Mouse (Mus musculus): ENCODE data around the gene Atp2c1. TPM values are rescaled to one million over a fixed set of nuclear protein-coding genes. Genes with fewer than 3 reads are reported as not detected.

Gene Atp2c1
- polyA plus RNA-seq, 1 experiment = 108 TPM

DNA sequence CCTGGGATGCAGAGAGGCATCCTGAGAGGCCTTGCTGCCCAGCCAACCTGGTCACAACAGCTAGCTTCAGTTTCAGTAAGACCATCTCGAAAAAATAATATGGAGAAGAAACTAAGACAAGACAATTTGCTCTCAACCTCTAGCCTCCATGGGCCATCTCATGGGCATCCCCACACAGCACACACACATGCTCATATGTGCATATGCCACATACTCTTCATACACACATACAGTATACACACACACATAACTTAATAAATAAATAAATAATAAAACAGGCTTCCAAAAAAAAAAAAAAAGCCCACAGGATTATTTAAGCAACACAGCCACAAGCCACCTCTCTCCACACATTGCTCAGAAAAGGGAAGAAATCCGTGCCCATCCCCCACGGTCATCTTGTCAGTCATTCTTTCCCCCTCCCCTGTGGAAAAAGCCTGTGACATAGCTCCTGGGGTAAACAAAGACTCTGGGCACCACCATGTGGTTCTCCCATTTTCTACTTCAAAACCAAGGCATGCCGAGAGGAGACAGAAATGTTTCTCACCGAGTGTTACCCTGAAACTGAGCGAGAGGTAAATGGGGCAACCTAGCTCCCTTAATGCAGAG, 7.7 kb downstream of the Atp2c1 start:
- no peak overlapping the region for H3K27ac ChIP-seq (ENCODE audit: insufficient read depth, low read length)
- peaks cover 17% of the 10 kb centered on the region for H3K4me1 ChIP-seq (ENCODE audit: control insufficient read depth, insufficient read depth, low read length)
- peak overlapping the region; percentile 27 for H3K4me3 ChIP-seq (replicated peaks; ENCODE audit: insufficient read depth, low read depth, low read length)
- peak; percentile 12 to 29 for DNase-seq
- 64% methylated on average over 6 of the region's 6 CpGs for WGBS
- TF ChIP-seq POLR2A (IDR thresholded peaks at IDR 0.05; ENCODE audit: borderline replicate concordance, insufficient read depth, low read length) = no peak
- no peak for TF ChIP-seq CTCF (IDR thresholded peaks at IDR 0.05; ENCODE audit: borderline replicate concordance, insufficient read depth, low read depth, low read length)
- no peaks in the 10 kb centered on the region for H3K27me3 ChIP-seq (ENCODE audit: control insufficient read depth, insufficient read depth, low read length)

DNA sequence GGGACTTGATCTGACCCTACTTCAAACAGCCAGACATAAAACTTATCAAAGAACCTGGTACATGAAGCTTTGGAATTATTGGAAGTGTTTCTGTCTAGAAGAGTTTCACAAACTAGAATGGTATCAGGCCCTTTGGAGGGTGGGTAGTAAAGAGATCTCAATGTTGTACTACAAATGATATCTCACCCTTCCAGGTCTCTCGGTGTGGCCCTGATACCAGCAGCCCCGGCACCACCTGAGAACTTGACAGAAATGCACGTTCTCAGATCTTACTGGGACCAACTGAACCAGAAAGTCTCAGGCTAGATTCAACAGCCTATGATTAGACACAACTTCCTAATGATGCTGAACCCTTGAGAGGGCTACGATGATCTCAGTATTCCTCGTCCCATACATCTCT, 23.4 kb downstream of the Atp2c1 start:
- 87% methylated on average over 5 of the region's 5 CpGs for WGBS
- Histone ChIP-seq H3K4me3 (replicated peaks; ENCODE audit: insufficient read depth, low read depth, low read length) (no peak overlapping the region), H3K27me3 (ENCODE audit: control insufficient read depth, insufficient read depth, low read length) (no peaks in the 10 kb centered on the region), H3K4me1 (ENCODE audit: control insufficient read depth, insufficient read depth, low read length) (no peaks in the 10 kb centered on the region), H3K27ac (ENCODE audit: insufficient read depth, low read length) (no peak overlapping the region)
- no peak for TF ChIP-seq CTCF (IDR thresholded peaks at IDR 0.05; ENCODE audit: borderline replicate concordance, insufficient read depth, low read depth, low read length)
- no peak for TF ChIP-seq POLR2A (IDR thresholded peaks at IDR 0.05; ENCODE audit: borderline replicate concordance, insufficient read depth, low read length)
- DNase-seq = no peak

DNA sequence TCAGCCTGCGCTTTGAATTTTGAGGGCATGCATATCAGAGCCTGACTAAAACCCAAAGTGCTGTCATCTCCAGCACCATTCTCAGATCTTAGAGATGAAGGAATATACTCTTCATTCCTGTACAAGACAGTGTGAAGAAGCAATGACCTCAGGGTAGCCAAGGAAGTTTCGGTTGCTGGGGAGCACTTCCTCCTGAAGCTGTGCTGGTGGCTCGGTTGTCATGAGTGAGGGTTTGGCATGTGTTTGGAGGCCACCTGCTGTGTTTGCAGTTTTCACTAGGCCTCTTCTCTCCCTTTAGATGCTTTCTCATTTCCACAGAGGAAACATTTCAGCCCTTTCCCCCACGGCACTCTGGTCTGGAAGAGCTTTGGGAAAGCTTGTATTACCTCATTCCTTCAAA, 24.7 kb downstream of the Atp2c1 start:
- Histone ChIP-seq H3K27me3 (ENCODE audit: control insufficient read depth, insufficient read depth, low read length) (no peaks in the 10 kb centered on the region), H3K27ac (ENCODE audit: insufficient read depth, low read length) (no peak overlapping the region), H3K4me1 (ENCODE audit: control insufficient read depth, insufficient read depth, low read length) (no peaks in the 10 kb centered on the region), H3K4me3 (replicated peaks; ENCODE audit: insufficient read depth, low read depth, low read length) (no peak overlapping the region)
- no peak for DNase-seq
- WGBS = 32% methylated on average over 4 of the region's 4 CpGs
- TF ChIP-seq POLR2A (IDR thresholded peaks at IDR 0.05; ENCODE audit: borderline replicate concordance, insufficient read depth, low read length) (no peak), CTCF (IDR thresholded peaks at IDR 0.05; ENCODE audit: borderline replicate concordance, insufficient read depth, low read depth, low read length) (no peak)

DNA sequence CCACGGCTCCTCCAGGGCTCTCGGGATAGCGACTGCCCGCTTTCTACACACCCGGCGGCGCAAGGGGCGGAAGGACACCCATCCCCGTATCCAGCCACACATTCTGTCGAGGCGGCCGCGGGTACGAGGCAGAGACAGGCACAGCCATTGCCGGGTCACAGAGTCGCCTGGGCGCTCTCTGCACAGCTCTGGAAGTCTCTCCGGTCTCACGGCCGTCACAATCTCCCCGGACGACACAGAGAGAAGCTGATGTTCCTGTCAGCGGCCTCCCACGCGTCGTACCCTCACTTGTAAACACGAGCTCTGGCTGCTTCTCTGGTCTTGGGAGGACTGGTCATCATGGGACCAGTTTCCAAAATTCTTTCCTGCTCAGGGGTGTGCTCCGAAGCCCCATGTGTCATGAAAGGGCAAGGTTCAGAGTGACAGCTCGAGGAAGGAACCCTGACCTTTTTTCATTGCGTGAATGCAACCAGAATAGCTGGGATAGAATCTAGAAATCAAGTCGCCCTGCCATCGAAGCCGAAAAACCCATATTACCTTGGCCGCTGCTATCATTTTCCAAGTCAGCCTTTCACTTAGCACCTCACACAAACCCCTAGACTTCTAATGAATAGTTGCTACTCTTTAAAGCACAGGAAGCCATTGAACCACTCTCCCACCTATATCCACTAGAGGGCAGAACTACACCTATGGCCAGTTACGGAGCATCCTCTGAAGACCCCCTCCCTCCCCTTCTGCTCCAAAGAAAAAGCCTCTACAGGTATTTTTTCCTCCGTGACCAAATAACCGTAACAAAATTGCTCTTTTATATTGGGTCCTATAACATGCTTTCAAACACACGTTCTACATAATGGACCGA, 31.6 kb downstream of the Atp2c1 start:
- DNase-seq = peak; percentile 48 to 81
- TF ChIP-seq CTCF (IDR thresholded peaks at IDR 0.05; ENCODE audit: borderline replicate concordance, insufficient read depth, low read depth, low read length) = peak; percentile 67; the same call in 1 of the 2 replicates
- no peak for TF ChIP-seq POLR2A (IDR thresholded peaks at IDR 0.05; ENCODE audit: borderline replicate concordance, insufficient read depth, low read length)
- H3K27ac ChIP-seq (ENCODE audit: insufficient read depth, low read length) = peak overlapping the region; percentile 50
- peak overlapping the region; percentile 77 for H3K4me3 ChIP-seq (replicated peaks; ENCODE audit: insufficient read depth, low read depth, low read length)
- no peaks in the 10 kb centered on the region for H3K27me3 ChIP-seq (ENCODE audit: control insufficient read depth, insufficient read depth, low read length)
- 0 out of 2 replicates have a peak, but pooled peaks cover 3% of the 10 kb centered on the region for H3K4me1 ChIP-seq (ENCODE audit: control insufficient read depth, insufficient read depth, low read length)
- WGBS = under 1% methylated on average over 39 of the region's 39 CpGs

DNA sequence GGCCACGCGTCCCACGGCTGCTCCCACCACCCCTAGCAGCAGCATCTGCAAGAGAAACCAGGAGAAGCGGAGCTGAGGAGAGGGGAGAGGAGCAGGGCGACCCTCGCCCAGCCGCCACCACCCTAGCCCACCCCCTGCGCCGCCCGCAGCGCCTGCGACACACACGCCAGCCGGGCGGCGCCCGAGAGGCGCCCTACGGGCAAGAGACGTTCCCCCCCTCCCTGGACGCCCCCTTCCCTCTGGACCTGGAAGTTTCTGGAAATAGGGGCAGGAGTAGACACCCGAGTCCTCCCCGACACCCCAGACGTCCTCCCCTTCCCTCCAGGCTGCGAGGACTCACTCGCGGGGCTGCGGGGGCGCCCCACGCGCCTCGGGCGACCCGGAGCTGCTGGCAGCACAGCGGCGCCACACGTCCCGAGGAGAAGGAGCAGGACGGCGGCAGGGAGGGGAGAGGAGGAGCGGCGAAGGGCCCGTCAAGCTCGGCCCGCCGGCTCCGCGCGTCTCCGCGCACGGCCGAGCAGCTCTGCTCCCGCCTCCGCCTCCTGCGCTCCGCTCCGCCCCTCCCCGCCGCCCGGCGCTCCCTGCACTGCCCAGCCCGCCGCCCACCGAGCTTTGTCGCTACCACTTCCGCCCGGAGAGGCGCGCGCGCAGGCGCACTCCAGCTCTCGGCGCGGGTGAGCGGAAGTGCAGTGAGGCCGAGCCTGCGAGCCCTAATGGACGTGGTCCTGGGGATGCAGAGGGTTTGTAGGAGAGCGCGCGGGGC, 32.4 kb downstream of the Atp2c1 start:
- TF ChIP-seq CTCF (IDR thresholded peaks at IDR 0.05; ENCODE audit: borderline replicate concordance, insufficient read depth, low read depth, low read length) (no peak), POLR2A (IDR thresholded peaks at IDR 0.05; ENCODE audit: borderline replicate concordance, insufficient read depth, low read length) (peak; percentile 92)
- Histone ChIP-seq H3K4me3 (replicated peaks; ENCODE audit: insufficient read depth, low read depth, low read length) (peak overlapping the region; percentile 77), H3K27me3 (ENCODE audit: control insufficient read depth, insufficient read depth, low read length) (no peaks in the 10 kb centered on the region), H3K4me1 (ENCODE audit: control insufficient read depth, insufficient read depth, low read length) (0 out of 2 replicates have a peak, but pooled peaks cover 3% of the 10 kb centered on the region), H3K27ac (ENCODE audit: insufficient read depth, low read length) (peak overlapping the region; percentile 70)
- WGBS = under 1% methylated on average over 75 of the region's 83 CpGs
- DNase-seq = peak; percentile 97 to 98

DNA sequence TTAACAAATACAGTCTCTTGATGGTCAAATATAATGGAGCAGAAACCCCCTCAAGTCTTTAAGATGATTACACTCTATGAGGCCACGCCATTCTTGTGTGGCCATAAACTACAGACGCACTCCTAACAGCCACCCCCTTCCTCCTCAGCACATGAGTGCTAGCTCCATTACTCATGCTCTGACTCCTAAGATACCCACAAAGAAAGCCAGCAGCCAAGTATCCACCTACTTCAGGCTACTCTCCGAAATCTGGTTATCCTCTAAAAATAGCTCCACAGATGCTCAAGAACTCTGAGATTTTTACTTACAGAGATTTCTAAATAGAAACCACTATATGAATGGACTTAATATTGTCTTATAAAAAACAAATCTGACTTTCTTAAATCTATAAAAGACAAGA, 34.4 kb downstream of the Atp2c1 start:
- no peak for TF ChIP-seq CTCF (IDR thresholded peaks at IDR 0.05; ENCODE audit: borderline replicate concordance, insufficient read depth, low read depth, low read length)
- H3K27me3 ChIP-seq (ENCODE audit: control insufficient read depth, insufficient read depth, low read length) = no peaks in the 10 kb centered on the region
- H3K4me3 ChIP-seq (replicated peaks; ENCODE audit: insufficient read depth, low read depth, low read length) = no peak overlapping the region
- WGBS = 52% methylated on average over 3 of the region's 3 CpGs
- no peak for DNase-seq
- H3K27ac ChIP-seq (ENCODE audit: insufficient read depth, low read length) = no peak overlapping the region
- 0 out of 2 replicates have a peak, but pooled peaks cover 3% of the 10 kb centered on the region for H3K4me1 ChIP-seq (ENCODE audit: control insufficient read depth, insufficient read depth, low read length)

DNA sequence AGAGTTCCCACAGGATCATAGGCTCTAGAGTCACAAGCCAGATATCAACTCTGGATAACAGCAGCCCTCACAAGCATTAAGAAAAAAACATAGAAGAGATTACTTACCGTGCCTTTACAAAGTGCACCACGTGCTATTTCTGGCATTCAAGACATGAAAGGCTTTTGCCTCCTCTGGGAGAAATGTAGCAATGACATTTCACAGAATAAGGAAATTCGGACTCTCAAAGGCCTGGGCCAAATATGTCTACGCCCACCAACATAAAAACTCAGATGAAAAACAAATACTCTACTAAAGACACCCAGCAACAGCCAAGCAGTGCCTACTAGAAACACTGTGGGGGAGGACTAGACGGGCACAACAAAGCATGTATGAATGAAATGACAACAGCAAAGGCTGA, 38.8 kb downstream of the Atp2c1 start:
- 76% methylated on average over 5 of the region's 5 CpGs for WGBS
- H3K4me3 ChIP-seq (replicated peaks; ENCODE audit: insufficient read depth, low read depth, low read length) = no peak overlapping the region
- H3K27me3 ChIP-seq (ENCODE audit: control insufficient read depth, insufficient read depth, low read length) = no peaks in the 10 kb centered on the region
- no peak for DNase-seq
- TF ChIP-seq POLR2A (IDR thresholded peaks at IDR 0.05; ENCODE audit: borderline replicate concordance, insufficient read depth, low read length) = no peak
- TF ChIP-seq CTCF (IDR thresholded peaks at IDR 0.05; ENCODE audit: borderline replicate concordance, insufficient read depth, low read depth, low read length) = no peak
- H3K27ac ChIP-seq (ENCODE audit: insufficient read depth, low read length) = no peak overlapping the region
- peaks cover 6% of the 10 kb centered on the region for H3K4me1 ChIP-seq (ENCODE audit: control insufficient read depth, insufficient read depth, low read length)
